Mouse (Mus musculus): ENCODE data around the gene Akap10.

Akap10 gene

GRCm38 (mm10) chr11:61854988-61855411, 75.1 kb downstream of the Akap10 start, which contains the start of gene Ulk2:
Gene Ulk2, minus strand, starts transcription at chr11:61855073.
- ChIA-PET CTCF (no interaction called here), POLR2A (interaction anchor here (0.5 to 3.4 kb wide), 31 partner anchors 9 to 1287 kb away, joined by 3 to 19 read pairs (median 4); partner anchors contain the start of genes Adora2b (in 1 of the 4), Akap10 (in 1 of the 4), Fam83g (in 1 of the 4) and Mapk7 (in 1 of the 4))

GRCm38 (mm10) chr11:61854211-61854987, 75.7 kb downstream of the Akap10 start:
- POLR2A ChIA-PET, result interaction anchor here (0.6 to 3.4 kb wide), 44 partner anchors 10 to 902 kb away, joined by 3 to 19 read pairs (median 4); partner anchors contain the start of genes Akap10 (in 3 of the 4), Prpsap2 (in 2 of the 4), Specc1 (in 2 of the 4) and Adora2b (in 1 of the 4)
- CTCF ChIA-PET, result interaction anchor here in 1 of 4 experiments (1.0 kb wide), 1 partner anchor 14 kb away, joined by 3 read pairs; no protein-coding TSS in a partner anchor

- CTCF ChIA-PET, result interaction anchor here in 2 of 4 experiments (0.6 to 1.0 kb wide), 2 partner anchors 13 to 464 kb away, joined by 3 read pairs; no protein-coding TSS in a partner anchor
- POLR2A ChIA-PET, result interaction anchor here in 3 of 4 experiments (0.5 to 3.4 kb wide), 34 partner anchors 11 to 903 kb away, joined by 3 to 19 read pairs (median 4); partner anchors contain the start of genes Akap10 (in 3 of the 3), Prpsap2 (in 2 of the 3), Fam83g (in 1 of the 3) and Slc47a2 (in 1 of the 3)
Observed at GRCm38 (mm10) chr11:61853659-61854058, 76.4 kb downstream of the Akap10 start.

GRCm38 (mm10) chr11:61852916-61853315, 77.1 kb downstream of the Akap10 start:
- CTCF ChIA-PET, result interaction anchor here in 1 of 4 experiments (0.6 kb wide), 1 partner anchor 463 kb away, joined by 3 read pairs; no protein-coding TSS in a partner anchor
- POLR2A ChIA-PET, result interaction anchor here in 3 of 4 experiments (0.5 to 3.4 kb wide), 11 partner anchors 10 to 324 kb away, joined by 3 to 19 read pairs (median 4); partner anchors contain the start of gene Akap10 (in 1 of the 3)

- ChIA-PET CTCF (interaction anchor here in 2 of 4 experiments (0.5 to 1.4 kb wide), 7 partner anchors 9 to 644 kb away, joined by 3 to 6 read pairs (median 4); no protein-coding TSS in a partner anchor), POLR2A (interaction anchor here in 2 of 4 experiments (0.6 kb wide), 2 partner anchors 153 to 638 kb away, joined by 3 read pairs; no protein-coding TSS in a partner anchor)
Observed at GRCm38 (mm10) chr11:61851195-61851594, 78.9 kb downstream of the Akap10 start.

GRCm38 (mm10) chr11:61840663-61841062, 89.4 kb downstream of the Akap10 start:
- POLR2A ChIA-PET, result interaction anchor here in 3 of 4 experiments (0.7 to 2.0 kb wide), 4 partner anchors 13 to 580 kb away, joined by 3 to 7 read pairs (median 6); no protein-coding TSS in a partner anchor
- CTCF ChIA-PET, result interaction anchor here (0.6 to 1.4 kb wide), 10 partner anchors 9 to 887 kb away, joined by 3 to 5 read pairs (median 4); no protein-coding TSS in a partner anchor

GRCm38 (mm10) chr11:61839940-61840339, 90.1 kb downstream of the Akap10 start:
- ChIA-PET CTCF (interaction anchor here (0.6 to 2.1 kb wide), 8 partner anchors 9 to 886 kb away, joined by 3 to 5 read pairs (median 4); no protein-coding TSS in a partner anchor), POLR2A (interaction anchor here in 2 of 4 experiments (0.7 to 1.3 kb wide), 3 partner anchors 14 to 581 kb away, joined by 3 to 7 read pairs (median 4); no protein-coding TSS in a partner anchor)

- ChIA-PET POLR2A (interaction anchor here in 1 of 4 experiments (0.6 to 0.9 kb wide), 3 partner anchors 21 to 87 kb away, joined by 3 to 4 read pairs (median 3); no protein-coding TSS in a partner anchor), CTCF (interaction anchor here in 2 of 4 experiments (1.2 to 2.1 kb wide), 2 partner anchors 87 to 172 kb away, joined by 3 to 4 read pairs; no protein-coding TSS in a partner anchor)
Observed at GRCm38 (mm10) chr11:61839182-61839581, 90.9 kb downstream of the Akap10 start.

All from embryonic stem cell, embryonic (primary cell).